Comparison of ENCODE assay signal across 1 mouse cellular context in the genomic region with DNA sequence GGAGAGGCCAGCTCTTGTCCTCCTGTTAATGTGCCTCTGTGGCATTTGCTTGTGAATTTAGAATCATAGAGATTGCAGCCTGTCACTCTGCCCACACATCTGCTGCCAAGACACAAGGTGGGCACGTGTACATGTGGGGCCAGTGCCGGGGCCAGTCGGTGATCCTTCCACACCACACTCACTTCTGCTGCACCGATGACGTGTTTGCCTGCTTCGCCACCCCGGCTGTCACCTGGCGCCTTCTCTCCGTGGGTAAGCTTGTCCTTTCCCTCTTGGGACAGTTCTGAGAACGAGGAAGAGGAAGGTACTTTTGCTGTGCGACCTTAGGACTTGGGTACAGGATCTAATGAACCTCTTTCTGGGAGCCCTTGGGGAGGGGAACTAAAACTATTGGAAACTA.
A peak's percentile ranks its signal among the peaks of the same experiment; 100 is the strongest.
TF ChIP-seq lines count a peak whose summit lies in the region.

No protein-coding gene starts in this region.

TF ChIP-seq in CH12.LX, 34 proteins besides CTCF, POLR2A, EP300 and RAD21 (continued from another document):
- no peak for TF ChIP-seq ZNF384 (IDR thresholded peaks at IDR 0.05; ENCODE audit: low read depth, low read length)
- TF ChIP-seq MEF2A (IDR thresholded peaks at IDR 0.05; ENCODE audit: borderline replicate concordance, low read depth, low read length), result no peak
- TF ChIP-seq ZC3H11A (IDR thresholded peaks at IDR 0.05; ENCODE audit: low read depth, low read length), result no peak
- TF ChIP-seq TCF12 (IDR thresholded peaks at IDR 0.05; ENCODE audit: low read depth, low read length), result peak; percentile 31; the same call in 1 of the 2 replicates
- peak; percentile 72 for TF ChIP-seq ETS1 (conservative IDR thresholded peaks at IDR 0.05; ENCODE audit: low read depth, low read length)
- TF ChIP-seq CHD2 (IDR thresholded peaks at IDR 0.05; ENCODE audit: low read length), result no peak
- no peak for TF ChIP-seq SMC3 (IDR thresholded peaks at IDR 0.05; ENCODE audit: low read depth, low read length)
